Mouse (Mus musculus) thymus, postnatal 25 days (tissue): ENCODE data around the gene Rag1.

Source experiments
- DNase-seq: peaks from one replicate; pipeline ENCODE4 v3.0.0; 2022

Gene Rag1

DNA sequence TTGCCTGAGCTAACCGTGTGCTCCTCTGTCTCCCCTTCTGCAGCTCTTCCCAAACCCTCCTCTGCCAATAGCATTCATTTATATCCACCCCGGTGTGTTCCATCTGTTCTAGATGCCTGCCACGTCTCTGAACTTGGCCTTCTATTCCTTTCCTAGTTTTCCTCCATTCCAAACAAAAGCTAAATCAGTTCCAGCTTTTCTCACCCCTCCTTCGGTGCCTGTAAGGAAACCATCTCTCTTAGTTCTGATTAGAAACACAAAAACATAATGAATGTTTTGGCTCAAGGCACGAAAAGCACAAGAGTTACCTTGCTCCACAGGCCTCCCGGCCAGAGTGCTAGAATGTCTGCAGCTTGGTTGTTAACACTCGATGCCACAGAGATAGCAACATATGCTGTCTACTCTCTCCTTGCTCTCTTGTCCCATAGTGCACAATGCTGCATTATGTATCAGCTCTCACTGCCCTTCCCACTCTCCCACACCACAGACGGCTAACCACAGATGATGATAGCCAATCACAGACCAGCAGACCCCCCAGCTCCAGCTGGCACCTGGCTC, at the start of gene Rag1, which contains the start of gene B230118H07Rik:
Gene Rag1 (minus strand): TSS at position 388 of the 558 bp plus-strand sequence.
Gene B230118H07Rik (minus strand): TSS at position 419 of the 558 bp plus-strand sequence.
- DNase-seq = peak; percentile 84

DNA sequence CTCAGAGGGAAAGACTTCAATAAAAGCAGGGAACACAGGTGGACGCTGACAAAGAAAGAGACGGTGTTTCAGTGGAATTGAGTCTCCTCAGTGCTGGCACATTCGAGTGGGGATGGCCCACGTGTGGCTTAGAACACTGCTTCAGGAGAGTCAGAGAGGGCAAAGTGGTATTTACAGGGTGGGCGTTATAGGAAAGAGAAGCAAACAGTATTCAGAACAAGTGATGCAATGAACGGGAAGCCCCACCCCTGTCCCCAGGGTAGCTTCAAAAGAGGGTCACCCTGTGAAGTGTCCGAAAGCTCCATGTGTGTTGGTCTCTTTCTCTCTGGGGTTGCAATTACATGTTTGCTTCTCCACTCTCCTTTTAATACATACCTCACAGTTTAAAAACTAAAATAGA, 46.3 kb upstream of the Rag1 start:
- no peak for DNase-seq

DNA sequence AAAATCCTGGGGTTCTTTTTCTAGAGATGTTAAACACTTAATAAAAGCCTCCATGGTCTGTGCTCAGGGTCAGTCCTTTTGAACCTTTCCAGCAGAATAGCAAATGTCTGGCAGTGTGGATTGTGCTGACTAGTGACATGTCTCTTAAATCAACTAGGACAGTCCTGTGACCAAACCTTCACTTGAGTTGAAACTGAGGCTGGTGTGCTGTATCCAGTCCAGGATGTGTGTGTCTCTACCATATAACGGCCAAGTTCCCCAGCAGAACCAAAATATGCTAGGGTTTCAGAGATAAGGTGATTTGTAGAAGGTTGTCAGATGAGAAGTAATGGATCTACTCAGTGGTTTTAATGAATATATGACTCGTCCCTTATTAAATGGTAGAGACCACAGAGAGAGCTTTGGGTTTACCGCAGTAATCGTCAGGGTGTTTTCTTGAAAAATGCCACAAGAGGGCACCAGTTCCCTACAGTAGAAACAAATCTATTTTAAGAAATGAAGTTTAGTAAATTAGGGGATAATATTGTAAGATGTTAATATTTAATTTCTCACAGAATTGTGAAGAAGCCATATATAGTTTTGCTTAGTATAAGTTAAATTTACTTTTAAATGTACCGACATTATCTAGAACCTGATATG, 44.4 kb upstream of the Rag1 start:
- peak; percentile 22 for DNase-seq

DNA sequence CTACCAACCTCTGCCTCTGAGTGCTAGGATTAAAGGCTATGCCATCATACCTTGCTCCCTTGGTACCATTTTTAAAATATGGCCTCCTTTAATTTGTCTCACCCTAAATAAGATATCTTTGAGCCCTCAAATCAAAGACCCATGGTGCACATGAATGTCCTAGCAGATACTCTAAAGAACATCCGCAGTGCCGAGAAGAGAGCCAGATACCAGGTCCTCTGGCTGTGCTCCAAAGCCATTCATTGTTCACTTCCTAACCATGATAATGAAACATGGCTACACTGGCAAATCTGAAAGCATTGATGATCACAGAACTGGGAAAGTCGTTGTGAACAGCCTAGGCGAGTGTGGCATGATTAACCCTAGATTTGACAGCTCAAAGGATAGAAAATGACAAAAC, 43.7 kb upstream of the Rag1 start:
- no peak for DNase-seq

DNA sequence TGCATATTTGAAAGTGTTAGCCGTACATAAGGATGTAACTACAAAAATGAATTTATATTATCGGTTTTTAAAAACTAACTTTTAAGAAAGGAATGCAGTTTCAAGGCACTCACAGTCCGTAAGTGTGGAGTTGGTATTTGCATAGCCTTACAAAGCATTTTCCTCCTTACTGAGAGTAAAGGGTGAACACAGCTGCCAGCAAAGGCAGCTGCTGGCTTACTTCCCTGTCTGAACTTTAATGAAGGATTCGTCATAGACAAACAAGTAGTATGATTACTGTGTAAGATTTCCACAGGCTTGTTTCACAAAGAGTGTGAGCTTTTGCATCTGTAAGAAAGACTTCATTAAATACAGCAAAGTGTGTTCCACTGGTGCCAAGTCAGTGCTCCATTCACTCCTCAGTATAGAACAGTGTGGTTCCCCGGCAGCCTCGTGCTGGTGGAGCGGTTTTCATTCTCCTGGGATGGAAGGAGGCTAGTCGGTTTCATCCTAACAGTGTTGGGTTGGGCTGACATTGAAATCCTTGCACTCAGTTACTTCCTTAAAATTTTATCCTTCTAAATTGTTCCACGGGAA, 41.0 kb upstream of the Rag1 start:
- no peak for DNase-seq

DNA sequence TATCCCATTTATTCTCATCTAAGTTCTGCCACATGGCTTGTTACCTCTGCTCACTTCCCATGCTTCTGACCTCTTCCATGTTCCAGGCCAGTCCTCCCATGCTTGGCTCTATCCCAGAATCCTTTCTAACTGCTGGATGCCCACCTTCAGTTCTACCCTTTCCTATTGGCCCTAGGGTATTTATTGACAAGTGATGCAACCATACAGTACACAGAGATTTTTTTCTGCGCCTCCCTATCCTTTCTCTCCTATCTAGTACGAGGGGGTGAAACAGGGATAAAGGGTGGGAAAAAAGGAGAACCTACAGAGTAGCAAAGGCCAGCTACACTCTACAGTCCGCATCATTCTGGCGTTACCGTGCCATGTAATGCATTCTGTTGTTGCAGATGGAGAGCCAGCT, 38.7 kb upstream of the Rag1 start:
- DNase-seq = no peak

DNA sequence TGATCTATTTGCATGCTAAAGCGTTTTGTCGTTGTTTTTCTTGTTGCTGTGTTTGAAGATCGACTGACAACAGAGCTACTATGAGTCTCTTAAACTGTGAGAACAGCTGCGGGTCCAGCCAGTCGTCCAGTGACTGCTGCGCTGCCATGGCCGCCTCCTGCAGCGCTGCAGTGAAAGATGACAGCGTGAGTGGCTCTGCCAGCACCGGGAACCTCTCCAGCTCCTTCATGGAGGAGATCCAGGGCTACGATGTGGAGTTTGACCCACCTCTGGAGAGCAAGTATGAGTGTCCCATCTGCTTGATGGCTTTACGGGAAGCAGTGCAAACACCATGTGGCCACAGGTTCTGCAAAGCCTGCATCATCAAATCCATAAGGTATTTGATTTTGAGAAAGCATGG, 35.1 kb upstream of the Rag1 start:
- no peak for DNase-seq

DNA sequence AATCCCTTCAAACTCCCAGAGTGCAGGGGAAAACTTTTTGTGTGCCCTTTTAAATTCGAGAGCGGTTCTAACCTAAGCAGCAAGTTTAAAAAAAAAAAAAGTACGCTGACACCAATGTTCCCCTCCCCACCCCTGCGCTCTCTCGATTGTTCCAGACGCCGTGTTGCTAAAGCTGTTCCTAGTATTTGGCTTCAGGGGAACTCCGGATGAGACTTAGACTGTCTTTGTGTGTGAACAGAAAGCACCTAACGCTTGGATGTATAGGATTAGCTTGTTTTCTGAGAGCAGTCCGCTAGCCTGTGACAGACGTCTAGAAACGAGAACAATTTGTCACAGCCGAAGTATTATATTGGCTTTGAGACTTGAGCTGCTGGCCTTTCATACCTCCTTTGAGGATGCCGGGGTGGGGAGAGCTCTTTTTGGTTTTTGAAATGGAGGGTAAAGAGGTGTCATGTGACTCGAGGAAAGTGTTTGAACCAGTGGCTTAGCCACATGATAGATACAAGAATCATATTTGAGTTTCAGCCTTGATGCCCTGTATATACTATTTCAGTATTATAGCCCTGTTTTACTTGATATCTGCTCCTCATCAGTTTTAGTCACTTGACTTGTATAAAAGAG, 30.0 kb upstream of the Rag1 start:
- peak; percentile 28 for DNase-seq

DNA sequence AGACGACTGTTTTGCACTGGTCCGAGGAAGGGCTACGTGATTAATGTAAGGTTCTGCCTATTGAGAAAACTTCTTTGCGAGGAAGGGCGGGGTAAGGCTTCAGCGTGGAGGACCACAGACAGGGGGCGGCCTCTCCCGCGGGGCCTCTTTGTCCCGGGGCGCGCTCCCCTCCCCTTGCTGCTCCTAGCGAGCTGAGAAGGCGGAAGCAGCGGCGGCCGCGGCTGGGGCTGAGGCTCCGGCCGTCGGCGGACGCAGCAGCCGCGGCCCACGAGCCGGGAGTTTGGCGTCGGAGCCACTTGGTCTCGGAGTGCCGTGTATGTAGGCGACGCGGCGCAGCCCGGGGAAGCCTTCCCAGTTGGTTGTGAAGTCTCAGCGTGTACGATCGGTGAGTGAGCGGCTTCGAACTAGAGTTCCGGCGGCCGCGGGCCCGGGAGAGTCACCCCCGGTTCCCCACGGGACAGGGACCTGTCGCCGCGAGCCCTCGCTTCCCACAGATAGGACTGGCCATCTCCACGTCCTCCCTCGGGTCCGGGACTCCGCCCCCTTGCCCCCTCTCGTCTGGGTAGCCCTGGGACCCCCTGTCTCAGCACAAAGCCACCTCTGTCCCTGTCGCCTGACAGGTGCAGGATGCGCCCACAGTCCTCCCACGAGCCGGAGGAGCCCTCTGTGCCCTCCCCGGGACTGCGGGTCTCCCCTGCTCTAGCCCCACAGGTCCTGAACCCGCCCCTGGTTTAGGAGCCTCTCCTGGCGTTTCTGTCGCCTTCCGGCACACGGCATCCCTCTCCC, 29.1 kb upstream of the Rag1 start, which contains the start of gene Traf6:
Gene Traf6 (plus strand): TSS at position 194 of the 786 bp plus-strand sequence.
- peak; percentile 89 for DNase-seq

DNA sequence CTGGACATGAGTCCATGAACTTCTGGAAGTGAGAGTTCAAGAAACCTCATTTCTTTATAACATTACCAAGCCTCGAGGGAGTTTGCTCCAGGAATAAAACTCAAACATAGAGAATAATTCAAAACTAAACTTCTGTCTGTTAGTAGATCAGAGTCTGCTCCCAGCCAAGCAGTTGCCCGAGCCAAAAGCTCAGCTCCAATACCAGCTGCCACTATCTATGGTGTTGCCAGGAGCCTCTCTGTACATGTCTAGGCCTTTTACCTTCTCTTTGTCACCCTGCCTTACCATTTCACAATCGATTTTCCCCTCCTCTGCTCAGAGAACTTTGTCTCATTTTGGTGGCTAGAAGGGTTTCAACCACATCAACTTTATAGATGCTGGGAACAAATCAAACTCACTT, 24.2 kb upstream of the Rag1 start:
- no peak for DNase-seq

DNA sequence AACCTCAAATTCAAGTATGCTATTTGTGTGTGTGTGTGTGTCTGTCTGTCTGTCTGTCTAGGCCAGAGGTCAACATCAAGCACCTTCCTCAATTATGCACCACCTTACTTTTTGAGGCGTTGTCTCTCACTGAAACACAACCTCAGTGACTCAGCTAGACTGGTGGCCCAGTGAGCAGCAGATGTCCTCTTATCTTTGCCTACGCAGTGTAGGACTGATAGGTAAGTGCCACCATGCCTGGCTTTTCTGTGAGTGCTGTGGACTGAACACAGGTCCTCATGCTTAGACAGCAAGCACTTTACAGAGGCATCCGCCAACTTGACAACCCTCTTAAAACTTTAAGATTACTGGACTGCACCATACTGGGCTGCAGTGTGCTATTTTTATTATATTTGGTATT, 19.4 kb upstream of the Rag1 start:
- no peak for DNase-seq

DNA sequence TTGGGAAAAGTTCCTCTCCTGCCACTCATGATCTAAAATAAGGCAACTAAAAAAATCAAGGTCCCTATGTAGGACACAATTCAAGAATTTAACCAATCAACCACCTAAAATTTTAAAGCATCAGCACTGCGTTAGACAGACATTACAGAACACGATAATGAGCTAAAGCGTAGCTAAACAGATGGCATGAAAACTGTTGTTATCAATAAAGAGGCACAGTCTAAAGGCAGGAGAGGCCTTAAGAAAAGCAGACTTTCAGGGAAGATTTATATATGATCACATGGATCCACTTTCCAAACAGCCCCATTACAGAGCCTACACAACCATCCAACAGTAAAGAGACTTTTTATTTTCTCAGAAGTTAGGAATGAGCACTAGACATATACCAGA, 16.4 kb upstream of the Rag1 start:
- no peak for DNase-seq

DNA sequence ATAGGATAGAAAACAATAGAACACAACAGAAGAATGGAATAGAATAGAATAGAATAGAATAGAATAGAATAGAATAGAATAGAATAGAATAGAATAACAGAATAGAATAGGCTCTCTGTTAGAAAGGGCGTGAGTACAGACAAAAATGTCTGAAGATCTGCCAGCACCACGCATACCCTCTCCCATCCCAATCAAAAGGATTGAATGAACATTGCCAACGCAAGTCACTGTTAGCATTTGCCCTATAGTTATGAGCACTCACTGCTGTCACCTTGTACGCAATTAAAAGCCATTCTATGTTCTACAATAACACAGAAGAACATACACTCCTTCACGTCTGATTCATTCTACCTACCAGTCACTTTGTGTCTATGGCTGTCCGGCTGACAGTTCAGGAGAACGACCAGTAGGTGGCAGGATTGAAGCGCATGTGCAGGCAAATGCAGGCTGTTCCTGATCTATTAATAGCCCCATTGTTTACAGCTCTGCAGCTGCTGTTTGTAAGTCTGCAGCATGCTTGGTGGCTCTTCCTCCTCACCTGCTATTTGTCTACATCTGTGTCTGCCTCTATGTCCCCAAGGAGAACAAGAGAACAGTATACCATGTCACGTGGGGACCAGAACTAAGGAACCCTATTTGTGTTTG, 15.9 kb upstream of the Rag1 start:
- DNase-seq = peak; percentile 78

DNA sequence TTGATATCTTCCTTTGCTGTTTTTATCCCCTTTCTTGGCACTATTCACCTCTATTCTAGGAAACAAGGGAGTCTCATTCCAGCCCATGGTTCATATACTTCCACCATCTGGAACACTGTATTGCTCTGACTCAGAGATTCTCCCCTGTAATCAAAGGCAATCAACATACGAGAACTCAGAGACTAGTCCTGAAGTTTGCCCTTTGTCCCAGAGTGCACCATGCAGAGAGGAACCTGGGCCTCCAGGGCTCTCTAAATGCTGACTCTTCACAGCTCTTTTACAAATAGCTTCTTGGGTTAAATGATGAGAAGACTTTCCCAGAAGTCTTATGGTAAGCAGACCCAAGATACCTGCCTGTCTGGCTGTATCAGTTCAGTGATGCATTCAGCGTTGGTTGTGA, 11.2 kb upstream of the Rag1 start:
- no peak for DNase-seq

DNA sequence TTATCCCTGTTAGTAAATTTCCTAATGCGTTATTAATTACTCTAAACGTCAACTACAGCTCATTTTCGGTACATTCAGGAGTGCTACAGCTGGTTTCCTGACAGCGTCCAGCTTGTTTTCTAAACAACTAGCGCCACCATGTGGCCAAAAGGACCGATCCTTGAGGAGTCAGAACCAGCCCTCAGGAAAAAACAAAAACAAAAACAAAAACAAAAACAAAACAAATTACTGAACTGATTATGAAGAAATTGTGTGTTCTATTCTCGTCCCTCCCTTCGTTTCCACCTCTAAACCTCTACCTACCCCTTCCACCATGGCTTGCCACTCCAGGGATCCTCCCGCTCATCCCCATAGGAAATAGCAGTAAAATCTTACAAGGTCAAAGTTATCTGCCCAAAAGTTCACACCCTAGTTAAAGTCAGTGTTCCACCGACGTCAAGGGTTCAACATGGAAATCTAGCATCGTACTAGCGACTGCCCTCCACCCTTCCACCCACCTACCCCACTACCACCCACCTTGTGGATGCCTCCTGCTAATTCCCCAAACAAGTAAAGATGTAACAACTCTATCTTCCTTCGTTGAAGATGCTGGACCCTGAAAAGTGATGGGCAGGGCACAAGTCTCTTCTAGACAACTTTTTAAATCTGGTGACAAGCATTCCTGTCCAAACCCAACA, 3.8 kb upstream of the Rag1 start:
- peak; percentile 85 for DNase-seq

DNA sequence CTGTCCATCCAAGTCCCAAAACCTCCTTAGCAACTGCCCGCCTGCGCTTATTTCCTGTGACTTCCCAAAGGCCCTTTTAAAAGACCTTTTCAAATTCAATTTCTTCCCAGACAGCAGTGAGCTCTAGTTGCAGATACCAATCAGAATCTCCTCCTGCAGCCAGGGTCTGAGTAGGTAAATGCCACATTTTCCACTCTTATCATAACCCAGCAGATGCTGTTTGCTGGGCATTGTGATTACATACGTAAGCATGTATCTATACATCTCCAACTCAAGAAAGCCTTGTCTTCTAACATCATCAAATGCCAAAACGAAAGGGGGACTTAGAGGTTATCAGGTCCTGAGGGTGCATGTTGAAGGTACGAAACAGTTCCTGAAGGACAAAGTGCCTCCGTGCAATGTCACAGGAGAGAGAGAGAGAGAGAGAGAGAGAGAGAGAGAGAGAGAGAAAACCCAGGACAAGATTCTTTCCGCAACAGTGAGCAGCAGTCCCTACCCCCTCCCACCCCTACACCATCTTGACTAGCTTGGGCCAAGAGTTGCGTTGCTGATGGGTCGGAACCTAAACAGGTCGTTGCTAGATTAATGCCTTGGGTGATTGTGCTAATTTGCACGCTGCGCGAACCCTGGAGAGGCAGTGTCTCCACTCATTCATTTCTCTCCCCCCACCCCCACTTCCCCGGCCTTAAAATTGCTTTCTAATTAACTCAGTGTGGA, 3.1 kb upstream of the Rag1 start:
- peak; percentile 49 for DNase-seq

DNA sequence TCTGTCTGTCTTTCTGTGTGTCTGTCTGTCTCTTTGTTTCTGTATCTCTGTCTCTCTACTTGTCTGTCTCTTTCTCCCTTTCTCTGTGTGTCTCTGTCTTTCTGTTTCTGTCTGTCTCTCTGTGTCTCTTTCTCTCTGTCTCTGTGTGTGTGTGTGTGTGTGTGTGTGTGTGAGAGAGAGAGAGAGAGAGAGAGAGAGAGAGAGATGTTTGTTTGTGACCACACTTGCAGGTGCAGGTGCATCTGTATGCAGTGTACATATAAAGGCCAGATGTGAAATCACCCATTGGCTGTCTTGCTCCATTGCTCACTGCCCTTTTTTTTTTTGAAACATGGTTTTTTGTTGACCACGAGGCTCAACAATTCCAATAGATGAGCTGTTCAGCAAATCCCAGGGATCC, 1.1 kb upstream of the Rag1 start:
- DNase-seq = no peak

DNA sequence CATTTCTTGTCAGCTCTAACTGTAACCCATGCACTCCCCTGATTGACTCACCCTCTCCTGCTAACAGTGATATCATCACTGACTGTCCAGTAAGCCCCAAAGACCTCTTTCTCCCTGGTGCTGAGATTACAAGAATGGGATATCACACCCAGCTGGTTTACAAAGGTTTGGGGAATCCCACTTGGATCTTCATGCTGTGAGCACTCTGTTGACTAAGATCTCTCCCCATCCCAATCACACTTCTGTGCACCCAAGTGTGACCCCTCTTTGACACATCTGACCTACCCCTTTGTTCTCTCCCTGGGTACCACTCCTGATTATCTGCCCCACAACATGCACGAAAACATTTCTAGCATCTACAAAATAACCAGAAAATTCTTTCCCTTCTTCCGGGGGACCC, 940 bp downstream of the Rag1 start:
- peak; percentile 51 for DNase-seq

DNA sequence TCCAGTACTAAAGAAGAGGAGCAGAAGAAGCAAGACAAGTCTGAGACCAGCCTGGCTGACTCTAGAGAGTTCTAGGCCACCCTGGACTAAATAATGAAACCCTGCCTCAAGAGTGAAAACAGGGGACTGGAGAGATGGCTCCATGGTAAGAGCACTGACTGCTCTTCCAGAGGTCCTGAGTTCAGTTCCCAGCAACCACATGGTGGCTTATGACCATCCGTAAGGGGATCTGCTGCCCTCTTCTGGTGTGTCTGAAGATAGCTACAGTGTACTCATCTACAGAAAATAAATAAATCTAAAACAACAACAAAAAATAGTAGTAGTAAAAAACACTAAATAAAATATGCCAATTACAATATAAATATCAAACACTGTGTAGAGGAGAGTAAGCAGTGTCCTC, 3.5 kb downstream of the Rag1 start:
- DNase-seq = no peak

DNA sequence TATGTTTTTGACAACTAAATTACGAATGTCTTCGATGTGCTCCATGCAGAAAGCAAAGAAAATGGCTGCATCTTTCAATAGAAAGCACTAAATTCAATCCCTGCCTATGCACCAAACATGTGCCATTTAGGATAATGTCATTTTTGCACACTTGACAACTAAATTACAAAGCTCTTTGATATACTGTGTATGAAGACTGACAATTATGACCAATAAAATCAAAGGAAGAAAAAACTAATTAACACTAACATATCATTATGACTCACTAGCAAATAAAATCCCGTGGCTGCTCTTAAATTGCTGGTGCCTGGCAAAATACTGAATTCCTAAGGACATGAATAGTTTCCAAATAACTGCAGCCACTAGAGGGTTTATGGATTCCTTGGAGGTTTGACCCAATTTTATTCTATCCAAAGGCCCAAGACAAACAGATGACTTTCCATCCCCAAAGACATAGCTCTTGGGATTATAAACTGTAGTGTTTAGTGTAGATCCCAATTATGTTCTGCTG, 9.4 kb downstream of the Rag1 start:
- no peak for DNase-seq
